Mouse (Mus musculus) bone marrow, adult 2 months (tissue): ENCODE measurements around the gene Nubpl.

Experiments
- CTCF ChIP-seq: fragments of 200-500 bp; IDR thresholded peaks from 2 replicates; pipeline ENCODE4 v1.5.1; 2011; ENCODE audit warnings: low read length, control low read depth; ENCODE audit not compliant: control insufficient read depth, insufficient read depth
- POLR2A ChIP-seq: fragments of 200-500 bp; IDR thresholded peaks from 2 replicates; pipeline ENCODE4 v1.6.1; 2011; ENCODE audit warnings: low read depth, mild to moderate bottlenecking, control low read depth, low read length, borderline replicate concordance; ENCODE audit not compliant: control insufficient read depth

GRCm38 (mm10) chr12:52361198-52361597 lies 263.7 kb downstream of the Nubpl start:
- TF ChIP-seq POLR2A (no peak), CTCF (no peak)
